Mouse (Mus musculus): ENCODE measurements around the gene Tas2r143.

The Tas2r143 gene

GRCm38 (mm10) chr6:42372421-42372815 is 27.6 kb upstream of the Tas2r143 start:
- Histone ChIP-seq H3K4me1 (replicated peaks; ENCODE audit: low read depth, low read length) (peaks cover 27% of the 10 kb centered on the region), H3K9me3 (ENCODE audit: low read length) (peaks cover 14% of the 10 kb centered on the region), H3K36me3 (ENCODE audit: insufficient read depth, low read length) (no peaks in the 10 kb centered on the region), H3K27me3 (ENCODE audit: insufficient read depth, low read length) (peaks cover 69% of the 10 kb centered on the region), H3K4me3 (replicated peaks; ENCODE audit: low read length) (peak overlapping the region; percentile 83)
- TF ChIP-seq POU5F1 (IDR thresholded peaks at IDR 0.05; ENCODE audit: borderline replicate concordance, low read length) (no peak), CTCF (conservative IDR thresholded peaks at IDR 0.05; ENCODE audit: low read length) (no peak), NANOG (IDR thresholded peaks at IDR 0.05; ENCODE audit: borderline replicate concordance, low read length) (no peak)

- TF ChIP-seq POU5F1 (IDR thresholded peaks at IDR 0.05; ENCODE audit: borderline replicate concordance, low read length) (no peak), CTCF (conservative IDR thresholded peaks at IDR 0.05; ENCODE audit: low read length) (peak; percentile 73)
- Histone ChIP-seq H3K36me3 (ENCODE audit: insufficient read depth, low read length) (no peaks in the 10 kb centered on the region), H3K9me3 (ENCODE audit: low read length) (peaks cover 14% of the 10 kb centered on the region), H3K27me3 (ENCODE audit: insufficient read depth, low read length) (peaks cover 69% of the 10 kb centered on the region), H3K4me1 (replicated peaks; ENCODE audit: low read depth, low read length) (peaks cover 27% of the 10 kb centered on the region), H3K4me3 (replicated peaks; ENCODE audit: low read length) (peak within 1 kb of the TSS; percentile 83)
These were observed 27.1 kb upstream of the Tas2r143 start, which contains the start of gene Epha1 for GRCm38 (mm10) chr6:42372816-42373547. Gene Epha1, minus strand, starts transcription at chr6:42373268.

DNA sequence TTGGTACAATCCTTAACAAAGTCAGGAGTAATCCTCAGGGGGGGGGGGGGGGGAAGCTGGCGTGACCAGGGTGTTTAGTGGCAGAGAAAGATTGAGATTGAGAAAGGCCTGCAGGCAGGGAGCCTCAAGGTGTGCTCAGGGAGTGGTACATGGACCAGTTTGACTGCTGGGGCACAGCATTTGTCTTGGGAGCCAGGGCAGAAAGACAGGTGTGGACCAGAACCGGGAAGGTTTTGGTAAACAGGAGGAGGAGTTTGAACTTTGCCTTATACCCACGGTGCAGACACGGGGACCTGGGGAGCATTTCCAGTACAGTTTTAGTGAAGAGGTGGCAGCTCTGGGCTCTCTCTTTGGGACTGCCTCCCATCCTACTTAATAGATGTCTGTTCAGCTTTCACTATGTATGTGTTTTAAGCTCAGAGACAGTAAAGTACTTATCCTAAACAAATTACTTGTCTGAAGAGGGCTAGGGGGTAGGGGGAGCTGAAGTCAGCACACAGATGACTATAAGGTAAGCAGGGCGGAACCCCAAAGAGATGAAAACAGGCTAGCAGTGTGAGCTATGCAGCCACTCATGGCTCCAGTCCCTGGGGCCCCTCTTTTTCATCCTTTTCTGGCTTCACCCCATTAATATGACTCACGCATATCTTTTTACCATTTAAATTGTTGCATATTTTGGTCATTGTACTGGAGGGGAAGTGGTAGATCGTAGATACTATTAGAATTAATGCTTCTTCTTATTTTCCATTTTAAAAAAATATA is 26.2 kb upstream of the Tas2r143 start:
- H3K9me3 ChIP-seq (ENCODE audit: low read length) = peaks cover 14% of the 10 kb centered on the region
- H3K4me3 ChIP-seq (replicated peaks; ENCODE audit: low read length) = peak overlapping the region; percentile 83
- H3K27me3 ChIP-seq (ENCODE audit: insufficient read depth, low read length) = peaks cover 77% of the 10 kb centered on the region
- H3K4me1 ChIP-seq (replicated peaks; ENCODE audit: low read depth, low read length) = peaks cover 27% of the 10 kb centered on the region
- no peaks in the 10 kb centered on the region for H3K36me3 ChIP-seq (ENCODE audit: insufficient read depth, low read length)
- TF ChIP-seq NANOG (IDR thresholded peaks at IDR 0.05; ENCODE audit: borderline replicate concordance, low read length) = no peak
- no peak for TF ChIP-seq CTCF (conservative IDR thresholded peaks at IDR 0.05; ENCODE audit: low read length)
- no peak for TF ChIP-seq POU5F1 (IDR thresholded peaks at IDR 0.05; ENCODE audit: borderline replicate concordance, low read length)

DNA sequence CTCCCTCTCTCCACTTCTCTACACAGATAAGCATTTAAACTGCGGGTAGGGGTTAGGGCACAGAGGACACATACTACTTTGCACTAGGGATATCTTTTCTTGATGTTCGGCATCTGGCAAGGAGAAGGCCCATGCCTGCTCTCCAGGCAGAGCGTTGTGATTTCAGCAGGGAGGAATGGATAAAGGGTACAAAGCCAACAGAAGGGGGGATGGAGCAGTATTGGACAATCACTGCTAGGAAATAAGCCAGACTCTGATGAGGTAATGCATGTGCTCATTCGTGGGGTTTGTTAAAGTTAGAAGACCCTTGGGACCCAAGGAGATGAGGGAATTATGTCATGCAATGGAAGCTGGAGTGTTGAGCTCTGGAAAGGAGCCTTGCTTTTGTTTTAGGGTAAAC is 25.3 kb upstream of the Tas2r143 start:
- H3K36me3 ChIP-seq (ENCODE audit: insufficient read depth, low read length) = no peaks in the 10 kb centered on the region
- peaks cover 32% of the 10 kb centered on the region for H3K4me1 ChIP-seq (replicated peaks; ENCODE audit: low read depth, low read length)
- H3K9me3 ChIP-seq (ENCODE audit: low read length) = peaks cover 14% of the 10 kb centered on the region
- no peak overlapping the region for H3K4me3 ChIP-seq (replicated peaks; ENCODE audit: low read length)
- TF ChIP-seq NANOG (IDR thresholded peaks at IDR 0.05; ENCODE audit: borderline replicate concordance, low read length) = no peak
- no peak for TF ChIP-seq CTCF (conservative IDR thresholded peaks at IDR 0.05; ENCODE audit: low read length)
- TF ChIP-seq POU5F1 (IDR thresholded peaks at IDR 0.05; ENCODE audit: borderline replicate concordance, low read length) = no peak
- peaks cover 86% of the 10 kb centered on the region for H3K27me3 ChIP-seq (ENCODE audit: insufficient read depth, low read length)

DNA sequence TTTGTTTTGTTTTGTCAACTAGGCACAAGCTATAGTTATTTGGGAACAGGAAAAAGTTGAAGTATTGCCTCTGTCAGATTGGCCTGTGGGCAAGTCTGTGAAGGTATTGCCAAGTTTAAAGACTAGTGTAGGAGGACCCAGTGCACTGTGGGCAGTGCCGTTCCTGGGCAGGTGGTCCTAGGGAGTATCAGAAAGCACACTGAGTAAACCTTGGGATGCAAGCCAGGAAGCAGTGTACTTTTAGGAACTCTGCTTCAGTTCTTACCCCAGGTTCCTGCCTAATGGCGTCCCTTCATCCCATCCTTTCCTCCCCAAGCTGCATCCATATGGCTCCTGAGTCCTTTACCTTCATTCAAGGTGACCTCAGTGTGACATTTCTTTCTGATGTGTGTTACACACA is 24.9 kb upstream of the Tas2r143 start:
- no peak for TF ChIP-seq POU5F1 (IDR thresholded peaks at IDR 0.05; ENCODE audit: borderline replicate concordance, low read length)
- TF ChIP-seq NANOG (IDR thresholded peaks at IDR 0.05; ENCODE audit: borderline replicate concordance, low read length) = no peak
- TF ChIP-seq CTCF (conservative IDR thresholded peaks at IDR 0.05; ENCODE audit: low read length) = no peak
- H3K4me1 ChIP-seq (replicated peaks; ENCODE audit: low read depth, low read length) = peaks cover 33% of the 10 kb centered on the region
- no peak overlapping the region for H3K4me3 ChIP-seq (replicated peaks; ENCODE audit: low read length)
- H3K27me3 ChIP-seq (ENCODE audit: insufficient read depth, low read length) = peaks cover 89% of the 10 kb centered on the region
- H3K36me3 ChIP-seq (ENCODE audit: insufficient read depth, low read length) = no peaks in the 10 kb centered on the region
- H3K9me3 ChIP-seq (ENCODE audit: low read length) = peaks cover 14% of the 10 kb centered on the region

DNA sequence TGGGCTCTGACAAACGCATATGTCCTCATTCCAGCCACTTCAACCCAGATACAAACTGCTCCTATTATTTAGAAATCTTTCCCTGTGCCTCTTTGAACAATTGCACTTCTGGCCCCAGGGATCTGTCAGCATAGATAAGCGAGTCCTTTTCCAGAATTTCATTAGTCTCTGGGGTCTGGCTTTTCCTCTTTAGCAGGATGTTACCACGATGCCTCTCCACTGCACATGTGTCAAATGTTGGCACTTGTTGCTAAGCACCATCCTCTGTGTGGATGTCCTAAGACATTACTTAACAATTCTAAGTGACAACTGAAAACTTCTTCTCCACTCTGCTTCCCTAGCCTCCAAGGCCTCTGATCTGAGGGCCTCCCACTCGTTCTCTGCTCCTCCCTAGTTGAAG is 24.0 kb upstream of the Tas2r143 start:
- TF ChIP-seq POU5F1 (IDR thresholded peaks at IDR 0.05; ENCODE audit: borderline replicate concordance, low read length) = no peak
- no peak for TF ChIP-seq CTCF (conservative IDR thresholded peaks at IDR 0.05; ENCODE audit: low read length)
- TF ChIP-seq NANOG (IDR thresholded peaks at IDR 0.05; ENCODE audit: borderline replicate concordance, low read length) = no peak
- no peak overlapping the region for H3K4me3 ChIP-seq (replicated peaks; ENCODE audit: low read length)
- peaks cover 83% of the 10 kb centered on the region for H3K27me3 ChIP-seq (ENCODE audit: insufficient read depth, low read length)
- H3K36me3 ChIP-seq (ENCODE audit: insufficient read depth, low read length) = no peaks in the 10 kb centered on the region
- H3K9me3 ChIP-seq (ENCODE audit: low read length) = peaks cover 14% of the 10 kb centered on the region
- peaks cover 27% of the 10 kb centered on the region for H3K4me1 ChIP-seq (replicated peaks; ENCODE audit: low read depth, low read length)

- H3K9me3 ChIP-seq (ENCODE audit: low read length) = peaks cover 9% of the 10 kb centered on the region
- peaks cover 33% of the 10 kb centered on the region for H3K4me1 ChIP-seq (replicated peaks; ENCODE audit: low read depth, low read length)
- no peak for TF ChIP-seq POU5F1 (IDR thresholded peaks at IDR 0.05; ENCODE audit: borderline replicate concordance, low read length)
- no peak for TF ChIP-seq NANOG (IDR thresholded peaks at IDR 0.05; ENCODE audit: borderline replicate concordance, low read length)
- no peak for TF ChIP-seq CTCF (conservative IDR thresholded peaks at IDR 0.05; ENCODE audit: low read length)
- no peak overlapping the region for H3K4me3 ChIP-seq (replicated peaks; ENCODE audit: low read length)
- H3K27me3 ChIP-seq (ENCODE audit: insufficient read depth, low read length) = peaks cover 82% of the 10 kb centered on the region
- H3K36me3 ChIP-seq (ENCODE audit: insufficient read depth, low read length) = no peaks in the 10 kb centered on the region
These were observed 23.5 kb upstream of the Tas2r143 start for GRCm38 (mm10) chr6:42376504-42377019.

GRCm38 (mm10) chr6:42377280-42377679 is 22.8 kb upstream of the Tas2r143 start:
- Histone ChIP-seq H3K27me3 (ENCODE audit: insufficient read depth, low read length) (peaks cover 82% of the 10 kb centered on the region), H3K4me1 (replicated peaks; ENCODE audit: low read depth, low read length) (peaks cover 38% of the 10 kb centered on the region), H3K4me3 (replicated peaks; ENCODE audit: low read length) (no peak overlapping the region), H3K9me3 (ENCODE audit: low read length) (peaks cover 2% of the 10 kb centered on the region), H3K36me3 (ENCODE audit: insufficient read depth, low read length) (no peaks in the 10 kb centered on the region)
- TF ChIP-seq CTCF (conservative IDR thresholded peaks at IDR 0.05; ENCODE audit: low read length) = no peak
- no peak for TF ChIP-seq POU5F1 (IDR thresholded peaks at IDR 0.05; ENCODE audit: borderline replicate concordance, low read length)
- no peak for TF ChIP-seq NANOG (IDR thresholded peaks at IDR 0.05; ENCODE audit: borderline replicate concordance, low read length)

Measured in E14TG2a.4 (cell line).